Mouse (Mus musculus): Measurements from ENCODE around the gene Ghrh.

- TF ChIP-seq CTCF (IDR thresholded peaks at IDR 0.05; ENCODE audit: low read depth, low read length) (no peak), TAL1 (conservative IDR thresholded peaks at IDR 0.05; ENCODE audit: low read depth, low read length) (no peak), GATA1 (IDR thresholded peaks at IDR 0.05; ENCODE audit: borderline replicate concordance, low read length) (no peak), POLR2AphosphoS5 (IDR thresholded peaks at IDR 0.05; ENCODE audit: insufficient replicate concordance, low read depth, low read length) (no peak), GATA2 (IDR thresholded peaks at IDR 0.05; ENCODE audit: borderline replicate concordance, low read depth, low read length) (no peak)
These were observed 37.7 kb downstream of the Ghrh start for GRCm38 (mm10) chr2:157309611-157310010.

All from G1E (cell line).